Mouse (Mus musculus) adrenal gland, adult 2 months (tissue): Measurements from ENCODE around the gene Pex5l. TPM values are rescaled to one million over a fixed set of nuclear protein-coding genes. Genes with fewer than 3 reads are reported as not detected.
A peak's percentile ranks its signal among the peaks of the same experiment; 100 is the strongest.

Source experiments
- DNase-seq: peaks from one replicate; pipeline ENCODE4 v3.0.0; 2021
- polyA plus RNA-seq: library from polyadenylated mRNA; depleted of rRNA; stranded (reverse); fragments of >200 nt; gene quantifications from 2 replicates; pipeline ENCODE4 v1.2.3, GENCODE M21; 2012
- total RNA-seq, 2 experiments: library from RNA; stranded (reverse); gene quantifications; 2 replicates each; pipeline ENCODE4 v1.2.3; 2021

The Pex5l gene
- total and polyA plus RNA-seq, 3 experiments, result 0.72 to 2.9 (median 1.8) TPM

- DNase-seq, result no peak
These were observed 203.1 kb downstream of the Pex5l start for GRCm38 (mm10) chr3:32939802-32940501.

GRCm38 (mm10) chr3:32924168-32924567 lies 218.9 kb downstream of the Pex5l start:
- no peak for DNase-seq

DNA sequence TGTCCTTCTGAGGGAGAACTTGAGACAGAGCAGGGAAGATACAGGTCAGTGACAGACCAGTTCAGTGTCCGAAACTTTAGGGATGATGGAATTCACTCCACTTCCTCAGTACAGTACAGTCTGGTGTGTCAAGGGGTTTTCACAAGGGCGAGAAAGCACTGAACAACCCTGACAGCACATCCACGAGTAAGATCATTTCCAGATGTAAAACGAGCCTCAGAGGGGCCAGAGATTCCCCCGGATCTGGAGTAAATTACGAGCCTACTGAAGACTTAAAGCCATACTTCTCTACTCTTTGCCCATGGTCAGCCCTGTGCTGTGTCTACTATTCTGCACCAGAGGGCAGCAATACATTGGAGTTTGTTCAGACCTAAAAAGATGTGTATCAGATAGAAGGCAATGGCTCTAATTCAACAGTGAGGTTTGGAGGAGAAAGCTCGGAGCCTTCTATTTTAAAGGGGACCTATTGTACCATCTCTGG lies 232.9 kb downstream of the Pex5l start:
- no peak for DNase-seq

DNA sequence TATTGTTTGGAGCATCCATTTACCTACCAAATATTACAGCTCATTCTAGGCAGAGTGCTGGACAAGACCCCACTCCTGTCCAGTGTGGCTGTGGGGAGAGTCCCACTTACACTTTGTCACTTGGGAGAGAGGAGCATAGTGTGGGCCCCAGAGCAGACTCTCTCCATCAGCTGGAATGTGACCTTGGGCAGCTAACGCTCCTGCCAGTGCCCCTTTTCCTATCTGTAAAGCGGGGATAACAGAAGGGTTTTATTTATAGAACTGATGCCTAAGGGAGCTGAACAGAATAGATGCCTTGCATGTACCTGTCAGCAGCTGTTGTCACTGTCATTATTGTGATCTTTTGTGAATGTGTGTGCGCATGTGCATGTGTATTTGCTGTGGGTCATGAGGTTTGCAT lies 234.6 kb downstream of the Pex5l start:
- DNase-seq, result no peak

DNA sequence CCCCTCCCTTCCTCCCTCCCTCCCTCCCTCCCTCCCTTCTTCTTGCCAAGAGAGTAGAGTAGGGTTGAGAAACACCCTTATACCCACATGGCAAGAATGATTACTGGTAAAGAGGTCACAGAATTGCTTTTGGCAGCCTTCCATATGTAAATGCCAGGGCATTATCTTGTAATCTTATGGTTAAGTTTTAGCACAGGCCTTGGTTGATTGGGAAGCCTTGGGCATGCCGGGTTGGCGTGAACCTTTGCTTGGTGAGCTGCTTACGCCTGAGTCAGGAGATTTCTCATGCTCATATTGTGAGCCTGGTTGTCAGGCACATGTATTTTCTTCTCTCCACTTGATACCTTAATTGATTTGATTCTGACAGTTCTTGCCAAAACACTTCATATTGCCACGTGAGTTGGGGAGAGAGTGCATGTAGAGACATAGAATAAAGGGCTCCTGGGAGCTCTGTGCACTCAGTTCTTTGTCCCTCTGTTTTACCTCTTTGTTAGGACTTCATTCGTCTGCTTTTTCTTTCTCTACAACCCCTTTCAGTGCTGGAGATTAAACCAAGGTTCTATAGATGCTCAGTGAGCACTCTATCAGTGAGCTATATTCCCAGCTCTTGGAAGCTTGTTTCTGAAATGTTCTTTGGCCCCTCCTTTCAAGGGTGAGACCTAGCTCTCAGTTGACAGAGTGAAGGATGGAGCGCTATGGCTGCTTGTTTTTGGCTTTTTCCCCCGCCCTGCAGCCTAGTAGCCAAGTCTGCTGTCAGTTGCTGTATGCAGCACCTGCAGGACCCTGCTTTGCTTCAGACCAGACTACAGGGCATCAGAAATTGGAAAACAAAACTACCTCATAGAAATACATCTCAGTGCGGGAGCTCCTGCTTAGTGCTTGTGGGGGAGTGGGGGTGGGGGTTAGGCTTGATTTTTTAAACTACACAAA lies 236.9 kb downstream of the Pex5l start:
- peak; percentile 51 for DNase-seq

DNA sequence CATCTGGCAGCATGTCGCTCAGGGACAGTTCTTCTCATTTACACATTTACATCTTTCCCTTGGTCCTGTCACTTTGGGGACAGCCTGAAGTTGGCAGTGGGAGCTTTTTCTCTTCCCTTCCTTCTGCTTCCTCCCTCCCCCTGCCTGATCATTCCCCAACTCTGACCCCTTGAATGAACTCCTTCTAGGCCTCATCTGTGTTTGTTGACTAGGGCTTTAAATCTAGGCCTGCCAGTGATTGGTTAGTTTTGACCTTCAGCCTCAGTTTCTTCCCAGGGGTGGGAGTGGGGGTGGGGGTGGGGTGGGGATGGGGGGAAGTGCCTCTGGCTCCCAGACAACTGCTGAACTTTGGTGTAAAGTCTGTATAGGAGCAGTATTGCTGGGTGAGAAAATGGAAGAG lies 238.4 kb downstream of the Pex5l start:
- no peak for DNase-seq

DNA sequence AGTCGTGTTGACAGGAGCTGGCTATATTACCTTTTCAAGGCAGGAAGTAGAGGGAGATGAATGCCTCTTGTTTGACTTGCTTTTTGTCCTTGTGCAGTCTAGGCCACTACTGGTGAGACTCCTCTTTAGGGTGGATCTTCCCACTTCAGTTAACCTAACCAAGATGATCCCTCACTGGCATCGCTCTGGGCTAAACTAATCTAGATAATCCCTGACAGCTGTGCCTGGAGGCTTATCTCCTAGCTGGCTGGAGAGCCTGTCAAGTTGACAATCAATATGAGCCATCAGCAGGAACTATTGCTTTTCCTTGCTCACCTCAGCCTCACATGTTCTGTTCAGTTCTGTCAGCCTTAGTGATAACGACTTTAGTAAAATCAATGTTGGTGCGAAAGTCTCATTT lies 239.6 kb downstream of the Pex5l start:
- no peak for DNase-seq
